Mouse (Mus musculus) liver, postnatal 0 days (tissue): ENCODE results near the gene Enpep.

Source experiments
- CTCF ChIP-seq: sonication (generic); IDR thresholded peaks from 2 replicates; pipeline ENCODE4 v1.5.1; 2016; ENCODE audit warnings: antibody characterized with exemption, low read depth
- EP300 ChIP-seq: IDR thresholded peaks from 2 replicates; pipeline ENCODE4 v1.6.1; 2016; ENCODE audit warnings: antibody characterized with exemption, low read depth, mild to moderate bottlenecking

DNA sequence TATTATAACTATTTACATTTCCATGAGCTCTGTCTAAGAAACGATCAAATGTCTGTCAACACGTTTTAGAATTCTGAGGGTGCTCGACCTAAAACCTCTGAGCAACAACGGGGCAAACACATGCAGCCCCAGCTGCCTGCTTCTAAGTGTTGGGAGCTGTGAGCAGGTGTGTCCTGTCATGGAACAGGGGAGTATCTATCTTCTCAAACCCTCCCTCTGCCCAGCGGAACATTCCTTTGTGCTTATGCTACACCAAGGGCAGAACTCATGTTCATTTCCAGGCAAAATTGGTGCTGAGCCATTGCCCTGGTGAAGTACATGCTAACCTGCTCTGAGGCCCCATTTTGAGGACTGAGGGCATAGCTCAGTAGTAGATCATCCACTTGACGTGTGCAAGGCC, 10.9 kb downstream of the Enpep start:
- TF ChIP-seq EP300 (no peak), CTCF (no peak)
